ENCODE assay signal across 21 mouse cellular contexts in the genomic region with DNA sequence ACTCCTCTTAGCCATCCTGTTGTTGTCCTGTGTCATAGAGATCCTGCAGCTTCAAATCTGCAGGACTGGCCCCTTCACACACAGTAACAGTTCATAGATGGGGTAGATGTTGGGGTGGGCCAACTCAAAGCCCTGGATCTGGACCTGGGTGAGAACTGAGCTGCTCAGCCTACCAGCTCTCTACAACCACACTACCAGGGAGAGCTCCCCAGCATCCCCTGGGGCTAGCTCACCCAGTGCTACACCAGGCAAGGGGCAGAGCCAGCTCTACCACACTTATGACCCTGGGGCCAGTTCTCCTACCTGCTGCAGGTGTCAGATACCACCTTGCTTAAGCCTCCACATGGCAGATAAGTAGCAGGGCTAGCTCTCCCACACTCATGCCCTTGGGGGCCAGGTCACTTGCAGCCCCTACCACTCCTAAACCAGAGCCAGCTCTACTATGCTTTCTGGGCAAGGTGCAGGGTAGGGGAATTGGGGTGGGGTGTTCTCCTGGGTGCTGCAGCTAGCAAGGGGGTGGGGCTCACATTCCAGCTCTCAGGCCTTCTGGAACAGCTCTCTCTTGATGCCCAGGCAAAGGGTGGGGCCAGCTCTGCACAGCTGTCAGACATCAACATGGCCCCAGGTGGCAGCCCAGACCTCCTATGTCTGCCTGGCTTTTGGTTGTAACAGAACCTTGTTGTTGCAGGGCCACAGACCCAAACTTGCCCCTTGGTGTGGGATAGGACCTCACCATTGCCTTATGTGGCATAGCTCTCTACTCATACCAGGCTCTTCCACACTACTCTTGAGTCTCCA.
DNase-seq lines count a peak whose midpoint lies in the region; ATAC-seq lines count a peak whose summit lies in the region.
"Had no signal": no experiment of that assay in that cellular context is flagged by ENCODE, and none has a peak within 500 bp of the region (broad histone marks: within the 10 kb centered on the region; RNA-seq: fewer than 3 reads in every experiment).

No protein-coding gene starts in this region.

- H3K36me3 ChIP-seq in heart, embryonic 10.5 days, result no peaks in the 10 kb centered on the region
- H3K36me3 ChIP-seq in megakaryocyte, embryonic 14.5 days (replicated peaks; ENCODE audit: low read length), result no peaks in the 10 kb centered on the region
- H3K36me3 ChIP-seq in intestine, embryonic 15.5 days, result no peaks in the 10 kb centered on the region
- H3K36me3 ChIP-seq: heart, embryonic 15.5 days; hindbrain, embryonic 15.5 days; midbrain, embryonic 15.5 days had no signal

- no peaks in the 10 kb centered on the region for H3K27me3 ChIP-seq in heart, embryonic 10.5 days (ENCODE audit: insufficient read depth, poor library complexity, severe bottlenecking)
- no peaks in the 10 kb centered on the region for H3K27me3 ChIP-seq in megakaryocyte, embryonic 14.5 days (replicated peaks)
- H3K27me3 ChIP-seq in intestine, embryonic 15.5 days (replicated peaks), result no peaks in the 10 kb centered on the region
- H3K27me3 ChIP-seq: heart, embryonic 15.5 days; hindbrain, embryonic 15.5 days; midbrain, embryonic 15.5 days had no signal

- intact Hi-C loops in heart, postnatal 14 days (cut with DNase I), result no loop called here

- H3K9ac ChIP-seq in intestine, embryonic 15.5 days, result no peak overlapping the region
- H3K9ac ChIP-seq: forebrain, postnatal 0 days; heart, embryonic 15.5 days; hindbrain, embryonic 15.5 days; midbrain, embryonic 15.5 days had no signal

- H3K4me3 ChIP-seq in heart, embryonic 10.5 days, result no peak overlapping the region
- H3K4me3 ChIP-seq in megakaryocyte, embryonic 14.5 days (replicated peaks), result peak overlapping the region; percentile 44
- H3K4me3 ChIP-seq in intestine, embryonic 15.5 days (replicated peaks), result no peak overlapping the region
- H3K4me3 ChIP-seq: gastrocnemius, adult 2 months; heart, embryonic 15.5 days; hindbrain, embryonic 15.5 days; midbrain, embryonic 15.5 days had no signal

- peak overlapping the region; percentile 16; the same call in 1 of the 2 replicates for H3K27ac ChIP-seq in heart, embryonic 10.5 days
- H3K27ac ChIP-seq in intestine, embryonic 15.5 days, result no peak overlapping the region
- H3K27ac ChIP-seq: gastrocnemius, adult 2 months; heart, embryonic 15.5 days; hindbrain, embryonic 15.5 days; midbrain, embryonic 15.5 days had no signal

- no peak for DNase-seq in heart, embryonic 10.5 days (ENCODE audit: low spot score)
- DNase-seq in heart, postnatal 14 days, result no peak
- peak; percentile 18 for DNase-seq in kidney, postnatal 10 days
- no peak for DNase-seq in kidney, postnatal 36 days
- DNase-seq in gastrocnemius, postnatal 25 days, result no peak
- DNase-seq: adrenal gland, postnatal 10 days; cerebellum, adult 11 months; cerebellum, postnatal 25 days; forebrain, postnatal 0 days; gastrocnemius, adult 2 months; heart, adult 18-20 months; left cerebral cortex, postnatal 4 days; lung, postnatal 4 days; right cerebral cortex, adult 18-20 months; thymus, adult 18-20 months had no signal

- H3K9me3 ChIP-seq in heart, embryonic 10.5 days, result no peaks in the 10 kb centered on the region
- H3K9me3 ChIP-seq in megakaryocyte, embryonic 14.5 days, result no peaks in the 10 kb centered on the region
- H3K9me3 ChIP-seq in intestine, embryonic 15.5 days, result no peaks in the 10 kb centered on the region
- H3K9me3 ChIP-seq: heart, embryonic 15.5 days; hindbrain, embryonic 15.5 days; midbrain, embryonic 15.5 days had no signal

- ATAC-seq in megakaryocyte, adult 5-6 weeks (ENCODE audit: poor library complexity, severe bottlenecking), result no peak
- peak; percentile 41; the same call in 1 of the 2 replicates for ATAC-seq in intestine, embryonic 15.5 days
- ATAC-seq: forebrain, postnatal 0 days; midbrain, embryonic 15.5 days had no signal

- H3K4me1 ChIP-seq in heart, embryonic 10.5 days, result peaks cover 27% of the 10 kb centered on the region
- peaks cover 87% of the 10 kb centered on the region for H3K4me1 ChIP-seq in megakaryocyte, embryonic 14.5 days
- 0 out of 2 replicates have a peak, but pooled peaks cover 2% of the 10 kb centered on the region for H3K4me1 ChIP-seq in intestine, embryonic 15.5 days (replicated peaks)
- H3K4me1 ChIP-seq: hindbrain, embryonic 15.5 days; midbrain, embryonic 15.5 days had no signal

- no peak overlapping the region for H3K4me2 ChIP-seq in intestine, embryonic 15.5 days (replicated peaks)
- H3K4me2 ChIP-seq: heart, embryonic 15.5 days; hindbrain, embryonic 15.5 days; midbrain, embryonic 15.5 days had no signal
